Mouse (Mus musculus): ENCODE data around the gene Lman2. TPM values are rescaled to one million over a fixed set of nuclear protein-coding genes. Genes with fewer than 3 reads are reported as not detected.
A peak's percentile ranks its signal among the peaks of the same experiment; 100 is the strongest.

Lman2 gene
- polyA plus RNA-seq, 1 experiment from 2014 or later, result 49.5 TPM

- H3K4me2 ChIP-seq, result peak within 1 kb of the TSS; percentile 96
- peak within 1 kb of the TSS; percentile 99 for H3K4me3 ChIP-seq
- no peak for ATAC-seq (ENCODE audit: low FRiP score, low read depth)
- peaks cover 30% of the 10 kb centered on the region for H3K4me1 ChIP-seq (replicated peaks)
- peak within 1 kb of the TSS; percentile 99 for H3K9ac ChIP-seq
- 92% methylated on average over 4 of the region's 4 CpGs for WGBS
- no peaks in the 10 kb centered on the region for H3K27me3 ChIP-seq
- no peaks in the 10 kb centered on the region for H3K9me3 ChIP-seq
- peak within 1 kb of the TSS; percentile 82; the same call in 1 of the 2 replicates for H3K27ac ChIP-seq (replicated peaks)
- peaks cover 32% of the 10 kb centered on the region for H3K36me3 ChIP-seq
Measured at GRCm38 (mm10) chr13:55319931-55320533, 42.6 kb downstream of the Lman2 start, which contains the start of gene Prelid1. Gene Prelid1, plus strand, starts transcription at chr13:55320500.

- H3K9me3 ChIP-seq, result no peaks in the 10 kb centered on the region
- no peaks in the 10 kb centered on the region for H3K27me3 ChIP-seq
- H3K4me2 ChIP-seq, result no peak overlapping the region
- 80% methylated on average over 3 of the region's 3 CpGs for WGBS
- peaks cover 22% of the 10 kb centered on the region for H3K4me1 ChIP-seq (replicated peaks)
- peaks cover 40% of the 10 kb centered on the region for H3K36me3 ChIP-seq
- H3K9ac ChIP-seq, result no peak overlapping the region
- no peak for ATAC-seq (ENCODE audit: low FRiP score, low read depth)
- H3K27ac ChIP-seq (replicated peaks), result no peak overlapping the region
- no peak overlapping the region for H3K4me3 ChIP-seq
Measured at GRCm38 (mm10) chr13:55318351-55318750, 44.2 kb downstream of the Lman2 start.

- H3K9me3 ChIP-seq, result no peaks in the 10 kb centered on the region
- peaks cover 70% of the 10 kb centered on the region for H3K36me3 ChIP-seq
- no peaks in the 10 kb centered on the region for H3K27me3 ChIP-seq
- ATAC-seq (ENCODE audit: low FRiP score, low read depth), result no peak
- H3K4me3 ChIP-seq, result no peak overlapping the region
- H3K9ac ChIP-seq, result no peak overlapping the region
- H3K4me2 ChIP-seq, result no peak overlapping the region
- H3K27ac ChIP-seq (replicated peaks), result no peak overlapping the region
- H3K4me1 ChIP-seq (replicated peaks), result no peaks in the 10 kb centered on the region
- WGBS, result 92% methylated on average over 2 of the region's 2 CpGs
Measured at GRCm38 (mm10) chr13:55314891-55315412, 47.6 kb downstream of the Lman2 start.

- H3K4me1 ChIP-seq (replicated peaks), result no peaks in the 10 kb centered on the region
- ATAC-seq (ENCODE audit: low FRiP score, low read depth), result no peak
- no peak overlapping the region for H3K27ac ChIP-seq (replicated peaks)
- H3K36me3 ChIP-seq, result peaks cover 81% of the 10 kb centered on the region
- H3K9ac ChIP-seq, result no peak overlapping the region
- no peaks in the 10 kb centered on the region for H3K9me3 ChIP-seq
- H3K4me3 ChIP-seq, result no peak overlapping the region
- 87% methylated on average over 9 of the region's 9 CpGs for WGBS
- no peak overlapping the region for H3K4me2 ChIP-seq
- no peaks in the 10 kb centered on the region for H3K27me3 ChIP-seq
Measured at GRCm38 (mm10) chr13:55313051-55313450, 49.5 kb downstream of the Lman2 start.

GRCm38 (mm10) chr13:55312028-55312630, 50.5 kb downstream of the Lman2 start:
- Histone ChIP-seq H3K36me3 (peaks cover 87% of the 10 kb centered on the region), H3K4me3 (no peak overlapping the region), H3K4me2 (no peak overlapping the region), H3K9ac (no peak overlapping the region), H3K4me1 (replicated peaks) (no peaks in the 10 kb centered on the region), H3K9me3 (no peaks in the 10 kb centered on the region), H3K27ac (replicated peaks) (no peak overlapping the region), H3K27me3 (no peaks in the 10 kb centered on the region)
- WGBS, result 96% methylated on average over 8 of the region's 8 CpGs
- no peak for ATAC-seq (ENCODE audit: low FRiP score, low read depth)

GRCm38 (mm10) chr13:55300913-55301312, 61.7 kb downstream of the Lman2 start:
- Histone ChIP-seq H3K4me1 (replicated peaks) (no peaks in the 10 kb centered on the region), H3K9ac (no peak overlapping the region), H3K27me3 (no peaks in the 10 kb centered on the region), H3K4me3 (no peak overlapping the region), H3K36me3 (peaks cover 78% of the 10 kb centered on the region), H3K9me3 (no peaks in the 10 kb centered on the region), H3K27ac (replicated peaks) (no peak overlapping the region), H3K4me2 (no peak overlapping the region)
- ATAC-seq (ENCODE audit: low FRiP score, low read depth), result no peak
- 92% methylated on average over 5 of the region's 5 CpGs for WGBS

GRCm38 (mm10) chr13:55296760-55297159, 65.8 kb downstream of the Lman2 start:
- Histone ChIP-seq H3K9ac (no peak overlapping the region), H3K9me3 (no peaks in the 10 kb centered on the region), H3K4me3 (no peak overlapping the region), H3K4me2 (no peak overlapping the region), H3K27ac (replicated peaks) (no peak overlapping the region), H3K27me3 (no peaks in the 10 kb centered on the region), H3K4me1 (replicated peaks) (no peaks in the 10 kb centered on the region), H3K36me3 (peaks cover 74% of the 10 kb centered on the region)
- no peak for ATAC-seq (ENCODE audit: low FRiP score, low read depth)
- WGBS, result 82% methylated on average over 1 of the region's 1 CpGs

Other genes with a start within 250 kb of the Lman2 start
- not detected in 2 replicates for gene Gm17617, start 229.2 kb downstream of the Lman2 start, polyA plus RNA-seq (2015; fragmentation: Nextera tagmentation; extraction: Ambion mirVana)
- gene Fgfr4, start 210.1 kb downstream of the Lman2 start, polyA plus RNA-seq (2015; fragmentation: Nextera tagmentation; extraction: Ambion mirVana), result 1.5 and 1.6 TPM in 2 replicates
- gene Nsd1, start 153.0 kb downstream of the Lman2 start, polyA plus RNA-seq (2015; fragmentation: Nextera tagmentation; extraction: Ambion mirVana), result 49.1 and 58.4 TPM in 2 replicates
- 338 and 343 TPM in 2 replicates for gene Prelid1, start 42.3 kb downstream of the Lman2 start, polyA plus RNA-seq (2015; fragmentation: Nextera tagmentation; extraction: Ambion mirVana)
- 103 and 108 TPM in 2 replicates for gene Rab24, start 40.8 kb downstream of the Lman2 start, polyA plus RNA-seq (2015; fragmentation: Nextera tagmentation; extraction: Ambion mirVana)
- gene Mxd3, start 33.0 kb downstream of the Lman2 start, polyA plus RNA-seq (2015; fragmentation: Nextera tagmentation; extraction: Ambion mirVana), result 11.3 and 14.4 TPM in 2 replicates
- 0.29 and 0.41 TPM in 2 replicates for gene Rgs14, start 6.9 kb upstream of the Lman2 start, polyA plus RNA-seq (2015; fragmentation: Nextera tagmentation; extraction: Ambion mirVana)
- gene Slc34a1, start 35.4 kb upstream of the Lman2 start, polyA plus RNA-seq (2015; fragmentation: Nextera tagmentation; extraction: Ambion mirVana), result 0.04 and 0.17 TPM in 2 replicates
- gene Pfn3, start 52.4 kb upstream of the Lman2 start, polyA plus RNA-seq (2015; fragmentation: Nextera tagmentation; extraction: Ambion mirVana), result 0.72 and 1.1 TPM in 2 replicates
- 0.17 and 0.66 TPM in 2 replicates for gene F12, start 64.0 kb upstream of the Lman2 start, polyA plus RNA-seq (2015; fragmentation: Nextera tagmentation; extraction: Ambion mirVana)
- gene Grk6, start 82.3 kb upstream of the Lman2 start, polyA plus RNA-seq (2015; fragmentation: Nextera tagmentation; extraction: Ambion mirVana), result 38.2 and 40.7 TPM in 2 replicates
- gene Prr7, start 101.5 kb upstream of the Lman2 start, polyA plus RNA-seq (2015; fragmentation: Nextera tagmentation; extraction: Ambion mirVana), result 4.6 and 5.1 TPM in 2 replicates
- gene Dbn1, start 125.3 kb upstream of the Lman2 start, polyA plus RNA-seq (2015; fragmentation: Nextera tagmentation; extraction: Ambion mirVana), result 498 and 572 TPM in 2 replicates
- 158 and 171 TPM in 2 replicates for gene Pdlim7, start 150.9 kb upstream of the Lman2 start, polyA plus RNA-seq (2015; fragmentation: Nextera tagmentation; extraction: Ambion mirVana)
- 5.2 and 5.3 TPM in 2 replicates for gene Dok3, start 166.5 kb upstream of the Lman2 start, polyA plus RNA-seq (2015; fragmentation: Nextera tagmentation; extraction: Ambion mirVana)
- gene Ddx41, start 173.9 kb upstream of the Lman2 start, polyA plus RNA-seq (2015; fragmentation: Nextera tagmentation; extraction: Ambion mirVana), result 54.5 and 58.8 TPM in 2 replicates
- gene Fam193b, start 208.3 kb upstream of the Lman2 start, polyA plus RNA-seq (2015; fragmentation: Nextera tagmentation; extraction: Ambion mirVana), result 52.9 and 54.8 TPM in 2 replicates
- 98.0 and 101 TPM in 2 replicates for gene Tmed9, start 210.9 kb upstream of the Lman2 start, polyA plus RNA-seq (2015; fragmentation: Nextera tagmentation; extraction: Ambion mirVana)
- gene B4galt7, start 237.1 kb upstream of the Lman2 start, polyA plus RNA-seq (2015; fragmentation: Nextera tagmentation; extraction: Ambion mirVana), result 44.8 and 46.0 TPM in 2 replicates